Mouse (Mus musculus) cerebellum, adult 9-11 months (tissue): ENCODE results near the gene Fancg.
"Not testable (repeated sequence)": the region's sequence is repeated elsewhere in the genome, so short reads cannot be mapped to it uniquely, and the experiment has no call there.

Source experiments
- DNase-seq: peaks from one replicate; pipeline ENCODE4 v3.0.0; 2022

Gene Fancg

DNA sequence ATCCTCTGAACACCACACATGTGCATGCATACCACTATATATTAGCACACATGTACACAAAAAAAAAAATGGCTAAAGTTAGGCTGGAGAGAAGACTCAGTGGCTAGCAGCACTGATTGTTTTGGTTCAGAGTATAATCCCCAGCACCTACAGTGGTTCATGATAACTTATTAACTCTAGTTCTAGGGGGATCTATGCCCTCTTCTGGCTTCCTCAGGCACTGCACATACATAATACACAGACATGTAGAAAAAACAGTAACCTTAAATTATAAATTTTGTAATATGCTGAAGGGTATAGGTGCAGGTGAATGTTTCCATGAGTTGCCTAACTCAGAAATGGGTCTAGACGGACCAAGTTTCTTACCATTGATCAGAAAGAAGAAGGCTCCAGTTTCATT lies 22.0 kb downstream of the Fancg start:
- no peak for DNase-seq

DNA sequence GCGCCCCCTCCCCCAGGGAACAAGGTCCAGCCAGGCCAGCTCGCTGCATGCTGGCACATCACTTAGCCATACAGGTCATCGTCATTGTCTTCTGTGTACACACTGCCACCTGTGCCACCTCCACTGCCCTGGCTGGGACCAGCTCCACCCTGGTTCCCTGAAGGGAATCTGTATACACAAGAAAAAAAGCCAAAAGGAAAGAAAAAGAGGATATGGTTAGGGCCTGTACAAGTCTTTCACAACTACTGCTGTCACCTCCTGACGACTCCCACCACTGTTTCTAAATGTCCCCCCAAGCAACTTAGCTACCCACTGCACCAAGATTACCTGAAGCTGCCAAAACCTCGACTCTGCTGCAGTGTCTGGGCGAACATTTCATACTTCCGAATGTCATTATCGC lies 29.8 kb downstream of the Fancg start:
- not testable (repeated sequence) for DNase-seq

- no peak for DNase-seq
These were observed 32.2 kb downstream of the Fancg start for GRCm38 (mm10) chr4:42978062-42978461.

GRCm38 (mm10) chr4:42973868-42974267 lies 36.4 kb downstream of the Fancg start:
- no peak for DNase-seq

DNA sequence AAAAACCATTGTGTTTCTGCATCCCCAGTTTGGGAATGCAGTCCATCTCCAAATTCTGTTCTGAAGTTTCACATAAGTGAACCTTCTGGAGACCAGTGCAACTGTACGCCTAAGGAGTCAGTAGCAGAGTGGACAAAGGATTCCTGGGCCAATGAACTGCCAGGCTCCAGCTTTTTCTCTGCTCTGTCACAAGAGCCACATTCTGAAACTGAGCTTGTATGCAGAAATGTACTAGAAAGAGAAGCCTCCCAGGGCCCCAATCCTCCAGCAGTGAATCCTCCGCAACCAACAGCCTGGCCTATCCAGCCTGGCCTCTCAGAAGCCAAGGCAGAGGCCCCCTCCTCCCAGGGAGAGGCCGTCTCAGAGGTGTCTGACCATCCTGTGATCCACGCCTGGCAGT lies 37.4 kb downstream of the Fancg start:
- DNase-seq = no peak

DNA sequence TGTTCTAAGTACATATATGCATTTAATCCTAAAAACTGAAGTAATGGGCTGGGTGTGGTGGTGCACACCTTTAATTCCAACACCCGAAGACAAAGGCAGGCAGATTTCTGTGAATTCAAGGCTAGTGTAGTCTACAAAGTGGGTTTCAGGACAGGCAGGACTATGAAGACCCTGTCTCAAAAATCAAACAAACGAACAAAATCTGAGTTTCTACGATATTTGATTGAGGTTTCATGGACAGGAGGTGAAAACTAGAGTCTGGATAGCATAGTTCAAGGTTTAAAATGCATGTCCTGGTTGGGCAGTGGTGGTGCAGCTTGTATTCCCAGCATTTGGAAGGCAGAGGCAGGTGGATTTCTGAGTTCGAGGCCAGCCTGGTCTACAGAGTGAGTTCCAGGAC lies 41.0 kb downstream of the Fancg start, which contains the start of gene 1700022I11Rik:
Gene 1700022I11Rik, plus strand, starts transcription at position 301 of the 400 bp plus-strand sequence.
- DNase-seq = no peak

DNA sequence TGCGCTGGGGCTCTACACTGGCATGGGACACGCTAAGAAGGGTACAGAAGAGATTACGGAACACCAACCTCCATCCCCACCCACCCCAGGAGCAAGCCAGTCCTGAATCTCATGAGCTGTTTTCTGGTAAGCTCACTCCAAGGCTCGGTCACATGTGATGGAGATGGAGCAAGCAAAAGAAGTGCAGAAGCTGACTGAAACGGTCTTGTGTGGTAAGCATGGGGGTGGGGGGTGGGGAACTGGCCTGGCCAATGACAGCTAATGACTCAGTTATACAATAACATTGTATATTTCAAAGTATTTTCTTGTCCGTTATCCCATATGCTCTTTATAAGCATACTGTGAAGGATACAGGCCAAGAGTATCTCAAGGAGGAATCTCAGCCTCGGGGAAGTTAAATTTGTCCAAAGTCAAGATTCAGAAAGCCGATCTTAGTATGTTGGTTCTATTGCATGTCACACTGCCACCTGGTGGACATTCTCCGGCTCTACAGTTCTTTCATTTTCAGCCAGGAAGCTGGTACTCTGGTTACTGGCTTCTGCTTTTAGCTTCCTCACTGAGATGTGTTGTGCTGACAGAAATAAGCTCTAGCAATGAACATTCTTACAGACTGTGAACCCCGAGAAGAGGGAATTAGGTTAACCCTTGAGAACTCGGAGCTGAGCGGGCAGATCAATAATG lies 45.1 kb downstream of the Fancg start:
- DNase-seq = peak; percentile 37

DNA sequence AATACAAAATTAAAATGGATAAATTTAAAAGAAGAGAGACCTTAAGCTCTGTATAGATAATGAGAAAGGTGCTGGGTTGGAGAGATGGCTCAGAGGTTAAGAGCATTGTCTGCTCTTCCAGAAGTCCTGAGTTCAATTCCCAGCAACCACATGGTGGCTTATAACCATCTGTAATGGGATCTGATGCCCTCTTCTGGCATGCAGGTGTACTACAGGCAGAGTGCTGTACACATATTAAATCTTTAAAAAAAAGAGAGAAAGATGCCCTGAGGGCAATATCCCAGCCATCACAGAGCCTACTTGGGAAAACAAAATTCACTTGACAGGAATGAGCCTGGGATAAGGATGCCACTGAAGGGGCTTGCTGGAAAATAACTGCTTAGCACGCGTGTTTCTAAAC lies 46.8 kb downstream of the Fancg start:
- no peak for DNase-seq

DNA sequence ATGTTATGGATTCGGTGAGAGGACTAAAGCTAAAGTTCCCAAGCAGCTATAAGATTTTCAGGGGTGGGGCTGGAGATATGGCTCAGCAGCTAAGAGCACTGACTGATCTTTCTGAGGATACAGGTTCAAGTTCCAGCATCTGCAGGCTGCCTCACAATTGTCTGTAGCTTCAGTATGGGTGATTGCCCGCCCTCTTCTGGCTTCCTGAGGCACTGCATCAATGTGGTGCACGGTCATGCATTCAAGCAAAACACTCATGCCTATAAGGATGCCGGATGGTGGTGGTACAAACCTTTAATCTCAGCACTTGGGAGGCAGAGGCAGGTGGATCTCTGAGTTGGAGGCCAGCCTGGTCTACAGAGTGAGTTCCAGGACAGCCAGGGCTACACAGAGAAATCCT lies 48.7 kb downstream of the Fancg start:
- DNase-seq = peak; percentile 39

- no peak for DNase-seq
These were observed 50.9 kb downstream of the Fancg start for GRCm38 (mm10) chr4:42959382-42959781.

DNA sequence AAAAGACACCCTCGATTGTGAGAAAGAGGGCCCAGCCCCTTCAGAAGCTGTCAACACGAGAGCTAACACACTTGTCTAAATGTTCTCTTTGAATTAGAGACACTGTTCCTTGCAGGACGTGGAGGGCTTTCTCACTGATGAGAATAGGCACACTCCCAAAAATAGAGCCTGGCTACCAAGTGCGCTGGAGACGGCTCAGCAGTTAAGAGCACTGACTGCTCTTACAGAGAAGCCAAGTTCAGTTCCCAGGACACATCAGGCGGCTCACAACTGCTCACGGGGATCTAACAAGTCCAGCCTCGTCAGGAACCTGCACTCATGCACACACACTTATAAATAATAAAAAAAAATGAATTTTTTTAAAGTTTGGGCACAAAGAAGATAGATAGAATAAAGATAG lies 51.4 kb downstream of the Fancg start:
- no peak for DNase-seq

- DNase-seq = peak; percentile 9
These were observed 52.3 kb downstream of the Fancg start for GRCm38 (mm10) chr4:42957979-42958378.

DNA sequence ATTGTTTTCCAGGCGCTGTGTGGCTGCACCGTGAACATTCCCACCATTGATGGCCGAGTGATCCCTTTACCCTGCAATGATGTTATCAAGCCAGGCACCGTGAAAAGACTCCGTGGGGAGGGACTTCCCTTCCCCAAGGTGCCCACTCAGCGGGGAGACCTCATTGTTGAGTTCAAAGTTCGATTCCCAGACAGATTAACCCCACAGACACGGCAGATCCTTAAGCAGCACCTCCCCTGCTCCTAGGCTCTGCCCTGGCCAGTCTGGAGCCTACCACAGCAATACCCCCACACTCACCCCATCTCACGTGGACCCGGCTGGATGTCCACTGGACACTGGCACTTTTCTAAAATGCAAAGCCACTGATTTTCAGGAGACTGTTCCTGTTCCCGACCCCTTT lies 53.0 kb downstream of the Fancg start:
- DNase-seq = no peak

DNA sequence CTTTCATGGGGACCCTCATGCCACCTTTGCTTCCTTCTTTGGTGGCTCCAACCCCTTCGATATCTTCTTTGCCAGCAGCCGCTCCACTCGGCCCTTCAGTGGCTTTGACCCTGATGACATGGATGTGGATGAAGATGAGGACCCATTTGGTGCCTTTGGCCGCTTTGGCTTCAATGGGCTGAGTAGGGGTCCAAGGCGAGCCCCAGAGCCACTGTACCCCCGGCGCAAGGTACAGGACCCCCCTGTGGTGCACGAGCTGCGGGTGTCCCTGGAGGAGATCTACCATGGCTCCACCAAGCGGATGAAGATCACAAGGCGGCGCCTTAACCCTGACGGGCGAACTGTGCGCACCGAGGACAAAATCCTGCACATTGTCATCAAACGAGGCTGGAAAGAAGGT lies 53.7 kb downstream of the Fancg start:
- DNase-seq = peak; percentile 24

DNA sequence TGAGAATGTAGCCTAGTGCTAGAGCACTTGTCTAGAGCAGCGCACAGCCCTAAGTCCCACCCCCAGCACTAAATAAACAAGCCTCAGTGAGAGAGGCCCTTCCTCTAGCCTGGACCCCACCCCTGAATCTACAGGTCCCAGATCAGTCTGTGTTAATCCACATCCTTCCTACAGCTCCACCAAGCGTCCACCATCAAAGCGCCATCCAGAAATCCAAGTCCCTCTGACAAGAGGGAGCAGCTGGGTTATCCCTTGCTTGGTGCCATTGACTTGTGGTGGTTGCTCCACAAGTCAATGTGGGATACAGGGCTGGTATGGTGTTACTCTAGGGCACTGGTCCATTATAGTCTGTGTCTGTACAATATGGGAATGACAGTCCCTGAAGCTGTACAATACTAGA lies 55.1 kb downstream of the Fancg start:
- DNase-seq = peak; percentile 24

GRCm38 (mm10) chr4:42954297-42954696 lies 56.0 kb downstream of the Fancg start:
- DNase-seq = peak; percentile 82

DNA sequence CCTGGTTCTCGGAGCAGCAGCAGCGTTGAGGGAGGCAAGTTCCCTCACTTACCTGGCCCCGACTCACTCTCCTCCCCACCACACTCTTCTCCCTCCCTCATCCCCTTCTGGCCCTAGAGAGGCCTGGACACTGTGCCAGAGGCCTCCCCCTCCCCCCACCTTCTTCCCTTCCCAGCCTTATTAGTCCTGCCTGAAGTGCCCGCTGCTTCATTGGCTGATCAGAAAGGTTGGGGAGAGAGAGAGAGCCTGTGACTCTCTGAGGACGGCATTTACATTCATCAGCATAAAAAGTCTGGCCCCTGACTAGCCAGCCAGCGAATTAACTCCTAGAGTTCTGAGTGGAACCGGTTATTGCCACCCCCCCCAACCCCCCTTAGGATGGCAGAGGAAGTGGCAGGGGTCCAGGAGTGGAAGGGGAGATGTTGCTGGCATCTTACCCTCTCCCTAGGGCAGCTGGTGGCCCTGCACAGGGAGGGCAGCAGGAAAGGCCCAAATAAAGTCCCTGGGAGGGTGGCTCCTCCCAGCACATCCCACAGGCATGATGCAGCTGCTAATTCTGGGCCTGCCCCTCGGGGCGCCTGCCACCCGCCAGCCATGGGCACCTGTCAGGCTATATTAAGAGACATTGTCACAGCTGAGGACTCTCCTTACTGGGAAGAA lies 56.7 kb downstream of the Fancg start:
- peak; percentile 69 for DNase-seq

GRCm38 (mm10) chr4:42952563-42952962 lies 57.7 kb downstream of the Fancg start:
- peak; percentile 58 for DNase-seq
